Mouse (Mus musculus): ENCODE results near the gene Lrrn4cl.
A peak's percentile ranks its signal among the peaks of the same experiment; 100 is the strongest.
"Not testable (repeated sequence)": the region's sequence is repeated elsewhere in the genome, so short reads cannot be mapped to it uniquely, and the experiment has no call there.

The Lrrn4cl gene

GRCm38 (mm10) chr19:8850402-8850901, at the start of gene Lrrn4cl:
TSS of gene Lrrn4cl (plus strand) at chr19:8850768.
- peak; percentile 82 for DNase-seq (ENCODE audit: low spot score)

GRCm38 (mm10) chr19:8802130-8802821, 48.3 kb upstream of the Lrrn4cl start, which contains the start of gene Zbtb3:
TSS of gene Zbtb3 (plus strand) at chr19:8802555.
- DNase-seq (ENCODE audit: low spot score), result peak; percentile 95

GRCm38 (mm10) chr19:8803204-8803780, 47.3 kb upstream of the Lrrn4cl start:
- DNase-seq (ENCODE audit: low spot score), result no peak

- no peak for DNase-seq (ENCODE audit: low spot score)
Observed at GRCm38 (mm10) chr19:8803879-8804660, 46.5 kb upstream of the Lrrn4cl start.

GRCm38 (mm10) chr19:8806810-8807209, 43.8 kb upstream of the Lrrn4cl start:
- no peak for DNase-seq (ENCODE audit: low spot score)

- DNase-seq (ENCODE audit: low spot score), result peak; percentile 35
Observed at GRCm38 (mm10) chr19:8815812-8816211, 34.8 kb upstream of the Lrrn4cl start.

GRCm38 (mm10) chr19:8817001-8817400, 33.6 kb upstream of the Lrrn4cl start:
- DNase-seq (ENCODE audit: low spot score), result no peak

- DNase-seq (ENCODE audit: low spot score), result no peak
Observed at GRCm38 (mm10) chr19:8818301-8818798, 32.2 kb upstream of the Lrrn4cl start.

GRCm38 (mm10) chr19:8818801-8819595, 31.6 kb upstream of the Lrrn4cl start, which contains the start of gene Ttc9c:
TSS of gene Ttc9c (minus strand) at chr19:8819333.
- peak; percentile 97 for DNase-seq (ENCODE audit: low spot score)

GRCm38 (mm10) chr19:8819596-8820423, 30.8 kb upstream of the Lrrn4cl start, which contains the start of gene Hnrnpul2:
TSS of gene Hnrnpul2 (plus strand) at chr19:8820010.
- peak; percentile 96 for DNase-seq (ENCODE audit: low spot score)

GRCm38 (mm10) chr19:8820424-8820956, 30.1 kb upstream of the Lrrn4cl start:
- DNase-seq (ENCODE audit: low spot score), result no peak

GRCm38 (mm10) chr19:8821146-8821545, 29.4 kb upstream of the Lrrn4cl start:
- DNase-seq (ENCODE audit: low spot score), result no peak

GRCm38 (mm10) chr19:8822696-8823095, 27.9 kb upstream of the Lrrn4cl start:
- no peak for DNase-seq (ENCODE audit: low spot score)

GRCm38 (mm10) chr19:8829660-8830059, 20.9 kb upstream of the Lrrn4cl start, which contains the start of gene AC129217.1:
TSS of gene AC129217.1 (plus strand) at chr19:8829773.
- DNase-seq (ENCODE audit: low spot score), result no peak

GRCm38 (mm10) chr19:8830664-8831063, 19.9 kb upstream of the Lrrn4cl start:
- no peak for DNase-seq (ENCODE audit: low spot score)

- no peak for DNase-seq (ENCODE audit: low spot score)
Observed at GRCm38 (mm10) chr19:8831262-8831661, 19.3 kb upstream of the Lrrn4cl start.

- DNase-seq (ENCODE audit: low spot score), result no peak
Observed at GRCm38 (mm10) chr19:8832971-8833370, 17.6 kb upstream of the Lrrn4cl start.

- not testable (repeated sequence) for DNase-seq (ENCODE audit: low spot score)
Observed at GRCm38 (mm10) chr19:8836327-8836726, 14.2 kb upstream of the Lrrn4cl start.

GRCm38 (mm10) chr19:8837251-8837791, 13.2 kb upstream of the Lrrn4cl start, which contains the start of gene Bscl2:
TSS of gene Bscl2 (plus strand) at chr19:8837467.
- DNase-seq (ENCODE audit: low spot score), result no peak
